Mouse (Mus musculus) neural tube, embryonic 13.5 days (tissue): ENCODE data around the gene Crocc. TPM values are rescaled to one million over a fixed set of nuclear protein-coding genes. Genes with fewer than 3 reads are reported as not detected.

Experiments
- ATAC-seq: fragments of 200-750 bp; cut with Nextera tagmentation; 2 replicates; pipeline ENCODE4 v1.8.0; 2017; ENCODE audit warnings: low read depth, mild to moderate bottlenecking, moderate TSS enrichment, moderate library complexity
- H3K27ac ChIP-seq: fragments of 300-500 bp; sonication (generic); replicated peaks from 2 replicates; pipeline ENCODE4 v1.5.1; 2015; ENCODE audit warnings: moderate library complexity, mild to moderate bottlenecking, inconsistent platforms
- H3K27me3 ChIP-seq: fragments of 300-500 bp; sonication (generic); 2 replicates; pipeline ENCODE4 v1.6.1; 2015; ENCODE audit warnings: mild to moderate bottlenecking, inconsistent platforms
- H3K36me3 ChIP-seq: fragments of 300-500 bp; sonication (generic); 2 replicates; pipeline ENCODE4 v1.6.1; 2015; ENCODE audit warnings: mild to moderate bottlenecking, inconsistent platforms
- H3K4me1 ChIP-seq: fragments of 300-500 bp; sonication (generic); replicated peaks from 2 replicates; pipeline ENCODE4 v1.6.1; 2015; ENCODE audit warnings: inconsistent platforms
- H3K4me2 ChIP-seq: fragments of 300-500 bp; sonication (generic); 2 replicates; pipeline ENCODE4 v1.6.1; 2015; ENCODE audit warnings: inconsistent platforms, mild to moderate bottlenecking, moderate library complexity
- H3K4me3 ChIP-seq: fragments of 300-500 bp; sonication (generic); 2 replicates; pipeline ENCODE4 v1.5.1; 2015; ENCODE audit warnings: mild to moderate bottlenecking, inconsistent platforms
- H3K9ac ChIP-seq: fragments of 300-500 bp; sonication (generic); 2 replicates; pipeline ENCODE4 v1.6.1; 2015; ENCODE audit warnings: moderate library complexity, mild to moderate bottlenecking, inconsistent platforms
- H3K9me3 ChIP-seq: fragments of 300-500 bp; sonication (generic); 2 replicates; pipeline ENCODE4 v1.6.1; 2016; ENCODE audit warnings: inconsistent platforms
- WGBS: fragments of 180-500 bp; shearing (Covaris S2); methylation state at CpG from one replicate; pipeline ENCODE4 v1.1.7; 2015; 5-methylcytosine and 5-hydroxymethylcytosine counted together
- polyA plus RNA-seq: library from polyadenylated mRNA; unstranded; fragments of >200 nt; fragmentation: Nextera tagmentation; extraction: Ambion mirVana; gene quantifications from 2 replicates; pipeline ENCODE4 v1.2.1, GENCODE M21; 2015

The Crocc gene
- 4.9 and 7.2 TPM in 2 replicates for polyA plus RNA-seq

GRCm38 (mm10) chr4:141060426-141061301 is at the start of gene Crocc:
Crocc (minus strand) TSS chr4:141060550.
- no peaks in the 10 kb centered on the region for H3K27me3 ChIP-seq
- H3K4me2 ChIP-seq, result peak within 1 kb of the TSS; percentile 86
- ATAC-seq, result peak; percentile 94
- peak within 1 kb of the TSS; percentile 89 for H3K9ac ChIP-seq
- no peaks in the 10 kb centered on the region for H3K9me3 ChIP-seq
- H3K4me1 ChIP-seq, result peaks cover 27% of the 10 kb centered on the region
- peak within 1 kb of the TSS; percentile 63 for H3K4me3 ChIP-seq
- WGBS, result under 1% methylated on average over 77 of the region's 77 CpGs
- H3K36me3 ChIP-seq, result peaks cover 18% of the 10 kb centered on the region
- peak within 1 kb of the TSS; percentile 94 for H3K27ac ChIP-seq

- Histone ChIP-seq H3K4me3 (no peak overlapping the region), H3K4me1 (0 out of 2 replicates have a peak, but pooled peaks cover 2% of the 10 kb centered on the region), H3K9ac (no peak overlapping the region), H3K36me3 (peaks cover 35% of the 10 kb centered on the region), H3K27me3 (no peaks in the 10 kb centered on the region), H3K27ac (no peak overlapping the region), H3K9me3 (no peaks in the 10 kb centered on the region), H3K4me2 (no peak overlapping the region)
- WGBS, result 48% methylated on average over 10 of the region's 10 CpGs
- no peak for ATAC-seq
Measured at GRCm38 (mm10) chr4:141108196-141108732, 47.9 kb upstream of the Crocc start.

- 0 out of 2 replicates have a peak, but pooled peaks cover 2% of the 10 kb centered on the region for H3K4me1 ChIP-seq
- ATAC-seq, result no peak
Measured at GRCm38 (mm10) chr4:141106526-141107183, 46.3 kb upstream of the Crocc start.

GRCm38 (mm10) chr4:141101855-141102254 is 41.5 kb upstream of the Crocc start:
- whole genome bisulfite sequencing, result 70% methylated on average over 6 of the region's 6 CpGs
- no peak for ATAC-seq
- Histone ChIP-seq H3K27me3 (no peaks in the 10 kb centered on the region), H3K4me2 (no peak overlapping the region), H3K9me3 (no peaks in the 10 kb centered on the region; the same call in 1 of the 2 replicates), H3K27ac (no peak overlapping the region), H3K4me1 (no peaks in the 10 kb centered on the region), H3K9ac (no peak overlapping the region), H3K36me3 (no peaks in the 10 kb centered on the region), H3K4me3 (no peak overlapping the region)

More at GRCm38 (mm10) chr4:141106526-141107183, 46.3 kb upstream of the Crocc start:
- Histone ChIP-seq H3K4me2 (no peak overlapping the region), H3K4me3 (no peak overlapping the region), H3K9ac (no peak overlapping the region), H3K9me3 (no peaks in the 10 kb centered on the region; the same call in 1 of the 2 replicates), H3K27ac (no peak overlapping the region), H3K36me3 (peaks cover 20% of the 10 kb centered on the region), H3K27me3 (no peaks in the 10 kb centered on the region)
- 78% methylated on average over 16 of the region's 16 CpGs for WGBS

- WGBS, result 90% methylated on average over 9 of the region's 9 CpGs
- Histone ChIP-seq H3K4me3 (no peak overlapping the region), H3K9me3 (no peaks in the 10 kb centered on the region; the same call in 1 of the 2 replicates), H3K27ac (no peak overlapping the region), H3K36me3 (no peaks in the 10 kb centered on the region), H3K4me1 (no peaks in the 10 kb centered on the region), H3K4me2 (no peak overlapping the region), H3K27me3 (no peaks in the 10 kb centered on the region), H3K9ac (no peak overlapping the region)
- ATAC-seq, result no peak
Measured at GRCm38 (mm10) chr4:141101291-141101690, 40.9 kb upstream of the Crocc start.

GRCm38 (mm10) chr4:141099956-141100355 is 39.6 kb upstream of the Crocc start:
- no peaks in the 10 kb centered on the region; the same call in 1 of the 2 replicates for H3K9me3 ChIP-seq
- no peak for ATAC-seq
- H3K27ac ChIP-seq, result no peak overlapping the region
- H3K4me2 ChIP-seq, result no peak overlapping the region
- WGBS, result 81% methylated on average over 5 of the region's 5 CpGs
- no peaks in the 10 kb centered on the region for H3K36me3 ChIP-seq
- H3K4me1 ChIP-seq, result no peaks in the 10 kb centered on the region
- no peaks in the 10 kb centered on the region for H3K27me3 ChIP-seq
- no peak overlapping the region for H3K9ac ChIP-seq
- no peak overlapping the region for H3K4me3 ChIP-seq

- Histone ChIP-seq H3K4me1 (no peaks in the 10 kb centered on the region), H3K27ac (no peak overlapping the region), H3K9me3 (no peaks in the 10 kb centered on the region; the same call in 1 of the 2 replicates), H3K27me3 (no peaks in the 10 kb centered on the region), H3K4me3 (no peak overlapping the region), H3K36me3 (no peaks in the 10 kb centered on the region), H3K9ac (no peak overlapping the region), H3K4me2 (no peak overlapping the region)
- ATAC-seq, result no peak
- 82% methylated on average over 4 of the region's 4 CpGs for WGBS
Measured at GRCm38 (mm10) chr4:141098935-141099334, 38.6 kb upstream of the Crocc start.

- Histone ChIP-seq H3K9me3 (no peaks in the 10 kb centered on the region), H3K9ac (no peak overlapping the region), H3K36me3 (no peaks in the 10 kb centered on the region), H3K4me3 (no peak overlapping the region), H3K27me3 (no peaks in the 10 kb centered on the region), H3K4me2 (no peak overlapping the region), H3K27ac (no peak overlapping the region), H3K4me1 (no peaks in the 10 kb centered on the region)
- WGBS, result 23% methylated on average over 9 of the region's 9 CpGs
- ATAC-seq, result no peak
Measured at GRCm38 (mm10) chr4:141096710-141097109, 36.4 kb upstream of the Crocc start.

- Histone ChIP-seq H3K9me3 (no peaks in the 10 kb centered on the region), H3K4me2 (no peak overlapping the region), H3K27ac (no peak overlapping the region), H3K27me3 (no peaks in the 10 kb centered on the region), H3K9ac (no peak overlapping the region), H3K4me1 (no peaks in the 10 kb centered on the region), H3K4me3 (no peak overlapping the region), H3K36me3 (no peaks in the 10 kb centered on the region)
- no peak for ATAC-seq
- WGBS, result 75% methylated on average over 10 of the region's 10 CpGs
Measured at GRCm38 (mm10) chr4:141095016-141095415, 34.7 kb upstream of the Crocc start.

GRCm38 (mm10) chr4:141088714-141089113 is 28.4 kb upstream of the Crocc start:
- Histone ChIP-seq H3K36me3 (no peaks in the 10 kb centered on the region), H3K9me3 (no peaks in the 10 kb centered on the region), H3K4me3 (no peak overlapping the region), H3K4me2 (no peak overlapping the region), H3K4me1 (no peaks in the 10 kb centered on the region), H3K9ac (no peak overlapping the region), H3K27me3 (no peaks in the 10 kb centered on the region), H3K27ac (no peak overlapping the region)
- 72% methylated on average over 9 of the region's 9 CpGs for WGBS
- no peak for ATAC-seq

- Histone ChIP-seq H3K4me1 (no peaks in the 10 kb centered on the region), H3K4me2 (no peak within 1 kb of the TSS), H3K9ac (no peak within 1 kb of the TSS), H3K27me3 (no peaks in the 10 kb centered on the region), H3K9me3 (no peaks in the 10 kb centered on the region), H3K4me3 (no peak within 1 kb of the TSS), H3K27ac (no peak within 1 kb of the TSS), H3K36me3 (no peaks in the 10 kb centered on the region)
- ATAC-seq, result no peak
- WGBS, result 79% methylated on average over 6 of the region's 6 CpGs
Measured at GRCm38 (mm10) chr4:141088033-141088432, 27.7 kb upstream of the Crocc start, which contains the start of gene Spata21. Spata21 (plus strand) TSS chr4:141088333.

- no peak overlapping the region for H3K4me3 ChIP-seq
- no peaks in the 10 kb centered on the region for H3K4me1 ChIP-seq
- H3K9ac ChIP-seq, result no peak overlapping the region
- no peaks in the 10 kb centered on the region for H3K9me3 ChIP-seq
- no peak overlapping the region for H3K4me2 ChIP-seq
- no peaks in the 10 kb centered on the region for H3K36me3 ChIP-seq
- ATAC-seq, result no peak
- 73% methylated on average over 10 of the region's 10 CpGs for WGBS
- H3K27ac ChIP-seq, result no peak overlapping the region
- H3K27me3 ChIP-seq, result no peaks in the 10 kb centered on the region
Measured at GRCm38 (mm10) chr4:141086862-141087261, 26.5 kb upstream of the Crocc start.
